In genomic region chr10:74463972-74464371, GRCm38 (mm10) we compare ENCODE assay signal across 10 mouse cellular contexts.
A peak's percentile ranks its signal among the peaks of the same experiment; 100 is the strongest.
DNase-seq lines count a peak whose midpoint lies in the region; ATAC-seq and TF ChIP-seq lines count a peak whose summit lies in the region.
"Had no signal": no experiment of that assay in that cellular context is flagged by ENCODE, and none has a peak within 500 bp of the region (broad histone marks: within the 10 kb centered on the region; RNA-seq: fewer than 3 reads in every experiment).

No protein-coding gene starts in this region.

- peak; percentile 30; the same call in 1 of the 2 replicates for ATAC-seq in forebrain, embryonic 13.5 days
- ATAC-seq in forebrain, embryonic 16.5 days: no peak; the same call in 1 of the 2 replicates
- ATAC-seq in liver, postnatal 0 days: no peak
- no peak for ATAC-seq in liver, embryonic 12.5 days

- no peak overlapping the region for H3K4me2 ChIP-seq in forebrain, embryonic 13.5 days
- no peak overlapping the region for H3K4me2 ChIP-seq in forebrain, embryonic 16.5 days (ENCODE audit: low read length)
- H3K4me2 ChIP-seq in liver, postnatal 0 days (ENCODE audit: low read depth, low read length): no peak overlapping the region
- no peak overlapping the region for H3K4me2 ChIP-seq in liver, embryonic 12.5 days

- H3K36me3 ChIP-seq in forebrain, embryonic 13.5 days (ENCODE audit: poor library complexity, severe bottlenecking): no peaks in the 10 kb centered on the region
- no peaks in the 10 kb centered on the region for H3K36me3 ChIP-seq in forebrain, embryonic 16.5 days (ENCODE audit: control insufficient read depth, insufficient read depth)
- H3K36me3 ChIP-seq in liver, postnatal 0 days (replicated peaks; ENCODE audit: insufficient read depth, low read length): no peaks in the 10 kb centered on the region
- H3K36me3 ChIP-seq in liver, embryonic 12.5 days: no peaks in the 10 kb centered on the region

- no peaks in the 10 kb centered on the region for H3K4me1 ChIP-seq in forebrain, embryonic 13.5 days
- H3K4me1 ChIP-seq in forebrain, embryonic 16.5 days (replicated peaks; ENCODE audit: control insufficient read depth, insufficient read depth, low read length): no peaks in the 10 kb centered on the region
- no peaks in the 10 kb centered on the region for H3K4me1 ChIP-seq in liver, postnatal 0 days (ENCODE audit: insufficient read depth)
- no peaks in the 10 kb centered on the region for H3K4me1 ChIP-seq in liver, embryonic 12.5 days
- H3K4me1 ChIP-seq: megakaryocyte, embryonic 14.5 days had no signal

- 14% methylated on average over 2 of the region's 2 CpGs for WGBS in forebrain, embryonic 13.5 days
- WGBS in forebrain, embryonic 16.5 days: 17% methylated on average over 2 of the region's 2 CpGs
- whole genome bisulfite sequencing in liver, postnatal 0 days (ENCODE audit: insufficient replicate concordance): 37% methylated on average over 2 of the region's 2 CpGs
- 27% methylated on average over 2 of the region's 2 CpGs for WGBS in liver, embryonic 12.5 days (ENCODE audit: insufficient replicate concordance)

- H3K4me3 ChIP-seq in forebrain, embryonic 13.5 days: no peak overlapping the region
- no peak overlapping the region for H3K4me3 ChIP-seq in forebrain, embryonic 16.5 days (replicated peaks; ENCODE audit: low read length)
- no peak overlapping the region for H3K4me3 ChIP-seq in liver, postnatal 0 days (ENCODE audit: low read depth, low read length)
- H3K4me3 ChIP-seq in liver, embryonic 12.5 days: no peak overlapping the region
- H3K4me3 ChIP-seq: megakaryocyte, embryonic 14.5 days had no signal

- no peak for DNase-seq in liver, postnatal 0 days
- DNase-seq in c-Kit-positive CD71-positive TER-119-positive erythroid progenitor cells, embryonic 14.5 days (ENCODE audit: low spot score): peak; percentile 7
- peak; percentile 82 for DNase-seq in retina, embryonic 14.5 days (ENCODE audit: low spot score)
- DNase-seq in adrenal gland, postnatal 10 days: no peak
- no peak for DNase-seq in kidney, adult 18-20 months
- DNase-seq: heart, postnatal 10 days had no signal

- H3K9ac ChIP-seq in forebrain, embryonic 13.5 days: no peak overlapping the region
- no peak overlapping the region for H3K9ac ChIP-seq in forebrain, embryonic 16.5 days (replicated peaks; ENCODE audit: low read depth, low read length)
- H3K9ac ChIP-seq in liver, postnatal 0 days (replicated peaks): no peak overlapping the region
- H3K9ac ChIP-seq in liver, embryonic 12.5 days: no peak overlapping the region

- TF ChIP-seq EP300 in liver, postnatal 0 days (IDR thresholded peaks at IDR 0.05; ENCODE audit: low read depth): no peak

- no peak overlapping the region for H3K27ac ChIP-seq in forebrain, embryonic 13.5 days
- no peak overlapping the region for H3K27ac ChIP-seq in forebrain, embryonic 16.5 days (ENCODE audit: low read length)
- H3K27ac ChIP-seq in liver, postnatal 0 days (ENCODE audit: low read depth): no peak overlapping the region
- no peak overlapping the region for H3K27ac ChIP-seq in liver, embryonic 12.5 days

- peak; percentile 34; the same call in 1 of the 2 replicates for TF ChIP-seq CTCF in liver, postnatal 0 days (IDR thresholded peaks at IDR 0.05; ENCODE audit: low read depth)

- H3K27me3 ChIP-seq in forebrain, embryonic 13.5 days: no peaks in the 10 kb centered on the region
- H3K27me3 ChIP-seq in forebrain, embryonic 16.5 days (replicated peaks; ENCODE audit: control insufficient read depth, insufficient read depth, low read length): no peaks in the 10 kb centered on the region
- H3K27me3 ChIP-seq in liver, postnatal 0 days (ENCODE audit: insufficient read depth, low read length): no peaks in the 10 kb centered on the region
- H3K27me3 ChIP-seq in liver, embryonic 12.5 days (replicated peaks): no peaks in the 10 kb centered on the region
- H3K27me3 ChIP-seq: megakaryocyte, embryonic 14.5 days had no signal

- H3K9me3 ChIP-seq in forebrain, embryonic 13.5 days (replicated peaks): no peaks in the 10 kb centered on the region
- no peaks in the 10 kb centered on the region for H3K9me3 ChIP-seq in forebrain, embryonic 16.5 days (ENCODE audit: control insufficient read depth, low read length)
- H3K9me3 ChIP-seq in liver, postnatal 0 days (ENCODE audit: low read length): no peaks in the 10 kb centered on the region
- no peaks in the 10 kb centered on the region for H3K9me3 ChIP-seq in liver, embryonic 12.5 days (replicated peaks)

Comparison
In these comparisons a context has a peak if more than half of its experiments do, and no peak if none do; other contexts are left out.
1. DNase-seq: peak in c-Kit-positive CD71-positive TER-119-positive erythroid progenitor cells, embryonic 14.5 days (single experiment) and retina, embryonic 14.5 days (single experiment); none in liver, postnatal 0 days (single experiment), adrenal gland, postnatal 10 days (single experiment) and kidney, adult 18-20 months (single experiment).